Mouse (Mus musculus) lung, postnatal 14 days (tissue): ENCODE measurements at regions not wholly inside any gene's neighbourhood (a gene's known extent, or its start where the extent isn't known, plus 50 kb on each side); places are given as distances from the start of the nearest gene placed in this dataset.
"Not testable (repeated sequence)": the region's sequence is repeated elsewhere in the genome, so short reads cannot be mapped to it uniquely, and the experiment has no call there.

Experiments
- DNase-seq: peaks from one replicate; pipeline ENCODE4 v3.0.0; 2021

GRCm38 (mm10) chr2:109402556-109402955 lies 122.0 kb upstream of the Mettl15 start:
- no peak for DNase-seq

- no peak for DNase-seq
Measured at GRCm38 (mm10) chr2:109404262-109404661, 123.7 kb upstream of the Mettl15 start.

- no peak for DNase-seq
Measured at GRCm38 (mm10) chr2:109406591-109407079, 126.1 kb upstream of the Mettl15 start.

- DNase-seq: no peak
Measured at GRCm38 (mm10) chr2:109420098-109420497, 139.6 kb upstream of the Mettl15 start.

- no peak for DNase-seq
Measured at GRCm38 (mm10) chr2:109431183-109431582, 150.6 kb upstream of the Mettl15 start.

- DNase-seq: no peak
Measured at GRCm38 (mm10) chr2:109442551-109443120, 162.1 kb upstream of the Mettl15 start.

GRCm38 (mm10) chr2:109443521-109444066 lies 163.0 kb upstream of the Mettl15 start:
- no peak for DNase-seq

- not testable (repeated sequence) for DNase-seq
Measured at GRCm38 (mm10) chr2:109462246-109462645, 181.7 kb upstream of the Mettl15 start.

GRCm38 (mm10) chr2:109484306-109484705 lies 190.2 kb upstream of the Bdnf start:
- no peak for DNase-seq

- DNase-seq: no peak
Measured at GRCm38 (mm10) chr2:109487591-109487990, 186.9 kb upstream of the Bdnf start.

GRCm38 (mm10) chr2:109502186-109502585 lies 172.3 kb upstream of the Bdnf start:
- DNase-seq: no peak

- DNase-seq: no peak
Measured at GRCm38 (mm10) chr2:109504906-109505305, 169.6 kb upstream of the Bdnf start.

- no peak for DNase-seq
Measured at GRCm38 (mm10) chr2:109510070-109510979, 164.2 kb upstream of the Bdnf start.

- no peak for DNase-seq
Measured at GRCm38 (mm10) chr2:109511142-109511541, 163.4 kb upstream of the Bdnf start.

- no peak for DNase-seq
Measured at GRCm38 (mm10) chr2:109519261-109519660, 155.2 kb upstream of the Bdnf start.

GRCm38 (mm10) chr2:109520471-109520870 lies 154.0 kb upstream of the Bdnf start:
- no peak for DNase-seq

- no peak for DNase-seq
Measured at GRCm38 (mm10) chr2:109539519-109539918, 135.0 kb upstream of the Bdnf start.

GRCm38 (mm10) chr2:109546486-109547115 lies 127.9 kb upstream of the Bdnf start:
- DNase-seq: no peak

- DNase-seq: peak; percentile 2
Measured at GRCm38 (mm10) chr2:109554644-109555043, 119.9 kb upstream of the Bdnf start.

- no peak for DNase-seq
Measured at GRCm38 (mm10) chr2:109559088-109560030, 115.1 kb upstream of the Bdnf start.

GRCm38 (mm10) chr2:109562996-109563395 lies 111.5 kb upstream of the Bdnf start:
- DNase-seq: no peak

- no peak for DNase-seq
Measured at GRCm38 (mm10) chr2:109576946-109577345, 97.6 kb upstream of the Bdnf start.
